Mouse (Mus musculus) forebrain, embryonic 14.5 days (tissue): Measurements from ENCODE around the gene Disp3. TPM values are rescaled to one million over a fixed set of nuclear protein-coding genes. Genes with fewer than 3 reads are reported as not detected.
A peak's percentile ranks its signal among the peaks of the same experiment; 100 is the strongest.

ENCODE experiments used
- ATAC-seq: fragments of 200-750 bp; cut with Nextera tagmentation; 2 replicates; pipeline ENCODE4 v1.8.0; 2017; ENCODE audit warnings: mild to moderate bottlenecking, moderate library complexity
- DNase-seq: peaks from one replicate; pipeline ENCODE4 v3.0.0-alpha.2; 2015; ENCODE audit warnings: low spot score
- H3K27ac ChIP-seq: fragments of 300-500 bp; sonication (generic); 2 replicates; pipeline ENCODE4 v1.5.1; 2014; ENCODE audit warnings: low read depth, mild to moderate bottlenecking, control low read depth, low read length, moderate library complexity
- H3K27me3 ChIP-seq: fragments of 300-500 bp; sonication (generic); replicated peaks from 2 replicates; pipeline ENCODE4 v1.6.1; 2014; ENCODE audit warnings: low read length, control low read depth, mixed read lengths; ENCODE audit not compliant: control insufficient read depth, insufficient read depth
- H3K36me3 ChIP-seq: fragments of 300-500 bp; sonication (generic); 2 replicates; pipeline ENCODE4 v1.6.1; 2014; ENCODE audit warnings: low read length, control low read depth; ENCODE audit not compliant: control insufficient read depth, insufficient read depth
- H3K4me1 ChIP-seq: fragments of 300-500 bp; sonication (generic); 2 replicates; pipeline ENCODE4 v1.6.1; 2014; ENCODE audit warnings: antibody characterized with exemption, low read length, control low read depth; ENCODE audit not compliant: control insufficient read depth, insufficient read depth
- H3K4me2 ChIP-seq: fragments of 300-500 bp; sonication (generic); 2 replicates; pipeline ENCODE4 v1.6.1; 2014; ENCODE audit warnings: mild to moderate bottlenecking, control low read depth, low read length
- H3K4me3 ChIP-seq: fragments of 300-500 bp; sonication (generic); 2 replicates; pipeline ENCODE4 v1.5.1; 2014; ENCODE audit warnings: low read depth, low read length, control low read depth
- H3K9ac ChIP-seq: fragments of 300-500 bp; sonication (generic); 2 replicates; pipeline ENCODE4 v1.6.1; 2014; ENCODE audit warnings: mild to moderate bottlenecking, low read length, control low read depth, moderate library complexity
- H3K9me3 ChIP-seq: fragments of 300-500 bp; sonication (generic); replicated peaks from 2 replicates; pipeline ENCODE4 v1.6.1; 2016; ENCODE audit warnings: low read length, control low read depth, mixed read lengths; ENCODE audit not compliant: control insufficient read depth
- WGBS: fragments of 180-500 bp; shearing (Covaris S2); extraction: QIAGEN DNeasy Blood & Tissue Kit; methylation state at CpG from one replicate; pipeline ENCODE4 v1.1.7; 2014; 5-methylcytosine and 5-hydroxymethylcytosine counted together
- polyA plus RNA-seq: library from polyadenylated mRNA; unstranded; fragments of >200 nt; fragmentation: Nextera tagmentation; extraction: Ambion mirVana; gene quantifications from 2 replicates; pipeline ENCODE4 v1.2.1, GENCODE M21; 2014

The Disp3 gene
- polyA plus RNA-seq = 7.2 and 9.5 TPM in 2 replicates

- peak; percentile 51 for ATAC-seq
Measured at GRCm38 (mm10) chr4:148287476-148288054, at the start of gene Disp3. Disp3 (minus strand) TSS chr4:148287965.

DNA sequence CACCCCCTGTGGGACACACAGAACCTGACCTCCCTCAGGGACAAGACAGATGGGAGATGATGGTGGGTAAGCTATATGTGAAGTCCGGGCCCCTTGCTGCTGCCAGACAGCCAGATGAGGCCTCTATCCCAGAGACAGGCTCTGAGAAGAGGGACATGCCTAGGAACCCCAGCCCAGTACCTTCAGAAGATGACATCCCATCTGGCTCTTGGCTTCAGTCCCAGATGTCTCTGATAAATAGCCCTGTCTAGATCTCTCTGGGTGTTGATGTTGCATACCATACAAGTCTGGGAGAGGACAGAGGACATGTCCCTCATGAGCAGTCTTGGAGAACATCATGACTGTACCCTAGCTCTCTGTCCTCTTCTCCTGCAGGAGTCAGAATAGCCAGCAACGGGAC, 42.5 kb upstream of the Disp3 start:
- WGBS = 88% methylated on average over 2 of the region's 2 CpGs
- Histone ChIP-seq H3K27me3 (no peaks in the 10 kb centered on the region), H3K4me1 (peaks cover 30% of the 10 kb centered on the region), H3K9ac (no peak overlapping the region), H3K4me3 (no peak overlapping the region), H3K27ac (no peak overlapping the region), H3K9me3 (no peaks in the 10 kb centered on the region), H3K4me2 (no peak overlapping the region), H3K36me3 (no peaks in the 10 kb centered on the region)
- ATAC-seq (no peak), DNase-seq (no peak)

More at GRCm38 (mm10) chr4:148287476-148288054, at the start of gene Disp3:
- Histone ChIP-seq H3K4me3 (peak within 1 kb of the TSS; percentile 71), H3K27ac (peak within 1 kb of the TSS; percentile 84), H3K9me3 (no peaks in the 10 kb centered on the region), H3K36me3 (no peaks in the 10 kb centered on the region), H3K4me1 (peaks cover 42% of the 10 kb centered on the region), H3K27me3 (no peaks in the 10 kb centered on the region), H3K4me2 (peak within 1 kb of the TSS; percentile 85), H3K9ac (peak within 1 kb of the TSS; percentile 91)
- WGBS = under 1% methylated on average over 47 of the region's 54 CpGs
- no peak for DNase-seq

GRCm38 (mm10) chr4:148329431-148329830, 41.7 kb upstream of the Disp3 start:
- Histone ChIP-seq H3K4me1 (peaks cover 37% of the 10 kb centered on the region), H3K36me3 (no peaks in the 10 kb centered on the region), H3K27me3 (no peaks in the 10 kb centered on the region), H3K9ac (no peak overlapping the region), H3K27ac (no peak overlapping the region), H3K4me3 (no peak overlapping the region), H3K9me3 (no peaks in the 10 kb centered on the region), H3K4me2 (no peak overlapping the region)
- WGBS = 37% methylated on average over 11 of the region's 11 CpGs
- DNase-seq = no peak
- ATAC-seq = no peak

- no peaks in the 10 kb centered on the region for H3K36me3 ChIP-seq
- H3K4me2 ChIP-seq = no peak overlapping the region
- 83% methylated on average over 1 of the region's 1 CpGs for WGBS
- DNase-seq (no peak), ATAC-seq (no peak)
- H3K9me3 ChIP-seq = no peaks in the 10 kb centered on the region
- H3K4me3 ChIP-seq = no peak overlapping the region
- H3K4me1 ChIP-seq = peaks cover 33% of the 10 kb centered on the region
- no peak overlapping the region for H3K9ac ChIP-seq
- H3K27ac ChIP-seq = no peak overlapping the region
- H3K27me3 ChIP-seq = no peaks in the 10 kb centered on the region
Measured at GRCm38 (mm10) chr4:148328237-148328636, 40.5 kb upstream of the Disp3 start.

DNA sequence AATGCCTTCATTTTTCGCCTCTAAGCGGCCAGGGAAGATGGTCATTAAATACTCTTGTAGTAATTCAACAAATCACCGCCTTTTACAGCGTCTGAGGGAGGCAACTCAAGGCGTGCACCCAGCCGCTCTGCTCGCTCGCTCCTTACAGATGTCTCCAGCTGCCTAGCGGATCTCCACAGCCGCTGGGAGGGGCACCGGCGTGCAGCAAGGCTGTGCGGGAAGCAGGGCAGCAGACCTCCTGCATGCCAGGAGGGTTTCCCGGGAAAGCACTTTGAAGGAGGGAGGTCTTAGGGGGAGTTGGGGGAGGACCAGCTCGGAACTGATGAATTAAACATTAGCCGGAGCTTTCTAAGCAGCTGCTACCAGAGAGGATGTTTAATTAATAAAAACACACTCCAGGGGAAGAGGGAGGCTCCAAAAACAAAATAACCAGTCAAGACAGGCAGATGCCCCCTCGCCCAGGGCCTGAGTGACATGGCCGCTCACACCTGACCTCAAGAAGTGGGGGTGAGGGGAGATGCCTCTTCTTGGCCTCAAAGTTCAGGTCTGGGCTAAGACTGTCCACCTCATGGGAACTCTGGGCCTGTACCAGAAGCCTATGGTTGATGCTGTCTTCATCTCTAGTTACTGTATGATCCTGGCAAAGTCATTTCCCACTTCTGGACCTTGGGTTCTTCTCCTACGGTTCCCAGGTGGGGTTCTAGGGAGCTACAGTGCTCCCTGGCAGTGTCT, 39.7 kb upstream of the Disp3 start:
- 7% methylated on average over 19 of the region's 19 CpGs for WGBS
- H3K4me3 ChIP-seq = no peak overlapping the region

DNA sequence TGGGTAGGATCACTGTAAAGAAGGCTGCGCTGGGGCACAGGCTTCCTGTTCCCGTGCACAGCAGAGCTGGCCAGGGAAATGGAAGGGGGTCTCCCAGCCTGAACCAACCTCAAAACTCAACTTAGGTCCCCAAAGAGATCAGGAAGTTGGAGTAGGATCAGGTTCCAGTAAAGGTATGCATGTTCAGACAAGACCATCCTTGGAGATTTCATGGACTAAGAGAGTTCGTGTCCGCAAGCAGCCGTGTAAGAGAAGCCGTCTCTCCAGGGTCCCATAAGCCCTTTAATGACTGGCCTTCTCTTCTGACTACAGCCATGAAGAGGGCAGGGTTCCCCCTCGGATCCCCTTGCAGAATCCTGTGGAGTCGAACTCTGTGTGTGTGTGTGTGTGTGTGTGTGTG, 39.0 kb upstream of the Disp3 start:
- Histone ChIP-seq H3K9ac (no peak overlapping the region), H3K36me3 (no peaks in the 10 kb centered on the region), H3K4me2 (peak overlapping the region; percentile 41; the same call in 1 of the 2 replicates), H3K9me3 (no peaks in the 10 kb centered on the region), H3K4me3 (no peak overlapping the region), H3K4me1 (peaks cover 41% of the 10 kb centered on the region), H3K27ac (0 out of 2 replicates have a peak overlapping the region, but pooled peaks have one; percentile 55), H3K27me3 (no peaks in the 10 kb centered on the region)
- 47% methylated on average over 8 of the region's 8 CpGs for WGBS
- DNase-seq (no peak), ATAC-seq (0 out of 2 replicates have a peak, but pooled peaks have one; percentile 10)

More for the DNA sequence above, 39.7 kb upstream of the Disp3 start:
- no peak overlapping the region for H3K9ac ChIP-seq
- ATAC-seq (peak; percentile 90), DNase-seq (peak; percentile 91)
- H3K4me1 ChIP-seq = peaks cover 35% of the 10 kb centered on the region
- H3K4me2 ChIP-seq = peak overlapping the region; percentile 41
- no peaks in the 10 kb centered on the region for H3K36me3 ChIP-seq
- peak overlapping the region; percentile 55; the same call in 1 of the 2 replicates for H3K27ac ChIP-seq
- H3K9me3 ChIP-seq = no peaks in the 10 kb centered on the region
- H3K27me3 ChIP-seq = no peaks in the 10 kb centered on the region

DNA sequence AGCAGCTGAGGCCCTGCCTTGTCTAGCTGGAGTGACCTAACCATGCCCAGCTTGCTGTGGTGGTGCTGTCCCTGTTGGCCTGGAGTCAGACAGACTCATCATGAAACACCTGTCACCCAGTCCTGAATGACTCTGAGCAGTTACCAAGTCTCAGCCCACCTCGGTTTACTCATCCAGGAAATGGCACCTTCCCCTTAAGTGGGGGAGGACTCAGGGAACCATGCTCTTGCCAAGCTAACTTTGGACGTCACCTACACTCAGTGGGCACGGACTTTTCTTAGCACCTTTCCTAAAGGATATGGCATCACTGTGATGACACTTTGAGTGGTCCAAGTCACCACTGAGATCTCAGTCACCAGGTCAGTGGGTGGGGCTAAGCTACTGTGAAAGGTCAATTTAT, 38.2 kb upstream of the Disp3 start:
- Histone ChIP-seq H3K27me3 (no peaks in the 10 kb centered on the region), H3K36me3 (no peaks in the 10 kb centered on the region), H3K4me2 (no peak overlapping the region), H3K9ac (no peak overlapping the region), H3K4me1 (peaks cover 42% of the 10 kb centered on the region), H3K4me3 (no peak overlapping the region), H3K9me3 (no peaks in the 10 kb centered on the region), H3K27ac (no peak overlapping the region; the same call in 1 of the 2 replicates)
- no peak for ATAC-seq
- DNase-seq = no peak
- WGBS = 92% methylated on average over 3 of the region's 3 CpGs

- H3K36me3 ChIP-seq = no peaks in the 10 kb centered on the region
Measured at GRCm38 (mm10) chr4:148325057-148325456, 37.3 kb upstream of the Disp3 start.

DNA sequence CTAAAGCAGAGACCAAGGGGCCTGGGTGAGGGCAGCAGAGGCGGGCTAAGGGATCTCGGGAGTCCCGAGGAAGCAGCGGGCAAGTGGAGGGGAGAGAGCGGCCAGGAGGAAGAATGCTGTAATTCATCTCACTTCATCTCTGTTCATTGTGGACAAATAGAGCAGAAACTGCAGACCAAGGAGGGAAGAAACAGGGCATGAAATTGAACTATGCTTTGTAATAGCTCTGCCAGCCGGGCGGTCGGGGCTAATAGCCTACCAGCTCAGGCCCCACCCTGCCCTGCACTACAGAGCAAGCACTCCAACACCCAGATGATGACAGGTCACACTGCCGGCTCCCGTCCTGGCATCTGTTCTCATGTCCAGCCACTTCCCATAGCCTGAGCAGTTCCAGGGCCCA, 34.4 kb upstream of the Disp3 start:
- DNase-seq (peak; percentile 41), ATAC-seq (peak; percentile 45)
- H3K9ac ChIP-seq = no peak overlapping the region
- peaks cover 24% of the 10 kb centered on the region for H3K4me1 ChIP-seq
- WGBS = 18% methylated on average over 10 of the region's 10 CpGs
- H3K4me3 ChIP-seq = no peak overlapping the region
- H3K27me3 ChIP-seq = no peaks in the 10 kb centered on the region
- H3K9me3 ChIP-seq = no peaks in the 10 kb centered on the region
- H3K27ac ChIP-seq = no peak overlapping the region
- H3K4me2 ChIP-seq = no peak overlapping the region
- H3K36me3 ChIP-seq = no peaks in the 10 kb centered on the region

More at GRCm38 (mm10) chr4:148325057-148325456, 37.3 kb upstream of the Disp3 start:
- no peak overlapping the region for H3K27ac ChIP-seq
- no peaks in the 10 kb centered on the region for H3K9me3 ChIP-seq
- no peak overlapping the region for H3K9ac ChIP-seq
- ATAC-seq = no peak
- WGBS = 4% methylated on average over 2 of the region's 2 CpGs
- H3K4me3 ChIP-seq = no peak overlapping the region
- H3K4me1 ChIP-seq = peaks cover 41% of the 10 kb centered on the region
- DNase-seq = no peak
- no peak overlapping the region for H3K4me2 ChIP-seq
- H3K27me3 ChIP-seq = no peaks in the 10 kb centered on the region
